15 mouse cellular contexts compared by ENCODE assay signal in the genomic region with DNA sequence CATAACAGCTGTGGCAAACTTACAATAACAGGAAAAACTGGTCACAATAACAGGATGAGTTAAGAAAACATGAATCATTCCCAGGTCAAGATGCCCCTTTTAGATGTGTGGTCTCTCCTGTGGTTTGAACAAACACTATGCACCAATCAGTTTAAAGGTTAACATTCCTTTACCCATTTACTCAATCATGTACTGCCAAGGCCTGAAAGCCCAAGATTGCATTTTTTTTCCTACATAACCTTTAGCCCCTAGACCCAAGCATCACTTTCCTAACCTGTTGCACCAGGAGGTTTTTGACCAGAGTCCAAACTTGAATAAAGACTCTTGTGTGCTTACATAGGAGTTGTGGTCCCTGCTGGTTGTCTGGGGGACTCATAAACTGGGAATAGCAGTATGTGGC.
"Had no signal": no experiment of that assay in that cellular context is flagged by ENCODE, and none has a peak within 500 bp of the region (broad histone marks: within the 10 kb centered on the region; RNA-seq: fewer than 3 reads in every experiment).

No protein-coding gene starts in this region.

- H3K27me3 ChIP-seq: limb, embryonic 12.5 days; liver, embryonic 13.5 days; midbrain, embryonic 15.5 days; neural tube, embryonic 12.5 days had no signal

- ATAC-seq: intestine, embryonic 16.5 days; liver, postnatal 0 days; midbrain, embryonic 15.5 days had no signal

- H3K9ac ChIP-seq: limb, embryonic 12.5 days; liver, embryonic 13.5 days; liver, postnatal 0 days; midbrain, embryonic 15.5 days; neural tube, embryonic 12.5 days had no signal

- H3K4me2 ChIP-seq: limb, embryonic 12.5 days; liver, embryonic 13.5 days; midbrain, embryonic 11.5 days; midbrain, embryonic 15.5 days; neural tube, embryonic 12.5 days had no signal

- H3K27ac ChIP-seq: limb, embryonic 12.5 days; liver, embryonic 13.5 days; macrophage; midbrain, embryonic 15.5 days; neural tube, embryonic 12.5 days; stomach, postnatal 0 days had no signal

- H3K4me1 ChIP-seq: limb, embryonic 12.5 days; liver, embryonic 13.5 days; megakaryocyte, embryonic 14.5 days; midbrain, embryonic 15.5 days; neural tube, embryonic 12.5 days had no signal

- DNase-seq: kidney, postnatal 10 days; layer of hippocampus, adult 9-11 months; layer of hippocampus, postnatal 36 days; liver; liver, embryonic 13.5 days; liver, postnatal 0 days; thymus, postnatal 4 days had no signal

- H3K4me3 ChIP-seq: limb, embryonic 12.5 days; liver, embryonic 13.5 days; megakaryocyte, embryonic 14.5 days; midbrain, embryonic 15.5 days; neural tube, embryonic 12.5 days had no signal

- H3K9me3 ChIP-seq: liver, embryonic 13.5 days; midbrain, embryonic 15.5 days had no signal

- H3K36me3 ChIP-seq: limb, embryonic 12.5 days; liver, embryonic 13.5 days; midbrain, embryonic 15.5 days; neural tube, embryonic 12.5 days had no signal
